Mouse (Mus musculus) cerebellum, adult 18-20 months (tissue): ENCODE results near the gene Dlst.

Source experiments
- DNase-seq, 2 experiments: peaks; one replicate each; pipeline ENCODE4 v3.0.0; 2021

The Dlst gene

DNA sequence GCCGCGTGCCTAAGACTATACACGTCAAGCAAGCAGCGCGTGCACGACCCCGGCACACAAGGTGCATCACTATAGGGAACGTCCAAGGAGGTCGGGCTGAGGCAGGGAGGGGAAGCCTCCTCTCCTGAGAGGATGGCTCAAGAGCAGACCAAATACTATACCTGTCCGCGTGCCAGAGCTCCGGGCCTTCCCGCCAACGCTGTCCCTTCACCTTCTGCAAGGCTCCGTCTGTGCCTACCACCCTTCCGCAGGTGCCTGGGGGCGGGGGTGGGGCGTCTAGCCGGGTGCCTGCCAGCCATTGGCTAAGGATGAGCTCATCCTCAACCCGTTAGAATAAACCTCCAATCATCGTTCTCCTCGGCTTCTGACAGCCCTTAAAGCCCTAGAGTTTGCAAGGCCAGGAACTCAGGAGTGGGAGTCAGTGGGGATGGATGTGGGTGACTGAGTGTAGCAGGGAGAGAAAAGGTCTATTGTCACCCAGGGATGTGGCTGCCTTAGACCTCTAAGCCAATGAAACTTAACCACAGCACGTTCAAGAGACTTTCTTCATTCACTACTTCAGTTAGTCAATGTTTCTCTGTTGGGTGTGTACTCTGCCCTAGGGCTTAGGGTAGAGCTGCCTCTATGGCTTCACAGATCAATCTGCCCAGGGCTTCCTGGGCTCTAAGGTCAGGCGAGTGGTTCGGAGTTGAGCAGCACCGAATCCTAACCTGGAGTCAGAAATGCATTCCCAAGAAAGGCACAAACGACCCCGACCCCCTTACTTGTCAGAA lies 40.6 kb downstream of the Dlst start, which contains the start of gene Rps6kl1:
Gene Rps6kl1, minus strand, starts transcription at position 263 of the 773 bp plus-strand sequence.
- DNase-seq = peak; percentile 88 to 92

DNA sequence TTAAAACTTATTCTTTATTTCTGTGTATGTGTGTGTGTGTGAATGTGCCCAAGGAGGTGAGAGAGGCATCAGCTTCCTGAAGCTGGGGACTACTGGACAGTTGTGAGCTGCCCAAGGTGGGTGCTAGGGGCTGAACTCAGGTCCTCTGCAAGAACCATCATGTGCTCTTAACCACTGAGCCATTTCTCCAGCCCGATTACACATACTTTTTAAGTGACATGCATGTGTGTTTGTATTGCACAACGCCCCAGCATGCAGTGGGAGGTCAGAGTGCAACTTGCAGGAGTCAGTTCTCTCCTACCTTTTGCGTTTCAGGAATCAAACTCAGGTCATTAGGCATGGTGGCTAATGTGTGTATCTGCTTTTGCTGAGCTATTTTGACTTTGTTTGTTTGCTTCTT lies 42.4 kb downstream of the Dlst start:
- DNase-seq = no peak

DNA sequence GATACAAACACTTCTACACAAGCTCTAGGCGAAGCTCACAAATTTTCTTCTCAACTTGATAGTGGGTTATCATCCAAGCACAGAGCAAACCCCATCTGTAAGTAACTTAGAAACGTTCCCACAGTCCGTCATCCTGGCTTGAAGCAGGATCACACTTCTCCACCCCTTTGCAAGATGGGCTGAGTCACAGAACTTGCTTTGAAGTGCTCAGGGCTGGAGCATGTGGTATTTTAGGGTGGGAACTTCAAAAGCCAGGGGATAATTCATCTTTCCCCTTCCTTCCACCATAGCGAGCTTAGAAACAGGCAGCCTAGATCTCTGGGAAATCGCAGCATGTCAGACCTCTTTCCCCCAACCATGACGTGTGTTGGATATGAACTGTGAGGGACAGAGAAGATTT lies 45.7 kb downstream of the Dlst start:
- DNase-seq = no peak

DNA sequence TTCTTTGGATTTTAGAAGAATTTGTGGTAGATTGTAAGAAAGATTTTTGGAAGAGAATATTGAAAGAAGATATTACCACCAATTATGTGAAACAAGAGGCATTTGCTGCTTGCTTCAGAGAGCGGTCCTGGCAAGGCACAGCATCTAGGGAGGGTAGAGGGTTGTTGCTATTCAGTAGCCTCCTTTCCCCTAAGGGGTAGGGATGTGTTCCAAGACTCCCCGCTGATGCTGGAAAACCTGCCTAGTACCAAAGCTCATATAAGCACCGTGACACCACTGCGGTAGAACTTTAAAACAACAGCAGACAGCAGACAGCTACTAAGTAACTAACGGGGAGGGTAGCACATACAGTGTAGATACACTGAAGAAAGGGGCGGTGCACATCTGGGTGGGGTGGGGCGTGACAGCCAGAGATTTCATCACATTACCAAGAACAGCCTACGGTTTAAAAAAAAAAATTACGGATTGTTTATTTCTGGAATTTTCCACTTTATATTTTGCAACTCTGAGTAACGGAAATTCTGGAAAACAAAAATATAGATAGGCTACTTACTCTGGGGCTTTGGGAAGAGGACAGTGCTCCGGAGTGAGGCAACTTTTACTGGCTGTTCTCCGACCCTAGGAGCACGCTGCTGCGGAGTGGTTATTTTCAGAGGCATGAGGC lies 47.3 kb downstream of the Dlst start:
- no peak for DNase-seq

DNA sequence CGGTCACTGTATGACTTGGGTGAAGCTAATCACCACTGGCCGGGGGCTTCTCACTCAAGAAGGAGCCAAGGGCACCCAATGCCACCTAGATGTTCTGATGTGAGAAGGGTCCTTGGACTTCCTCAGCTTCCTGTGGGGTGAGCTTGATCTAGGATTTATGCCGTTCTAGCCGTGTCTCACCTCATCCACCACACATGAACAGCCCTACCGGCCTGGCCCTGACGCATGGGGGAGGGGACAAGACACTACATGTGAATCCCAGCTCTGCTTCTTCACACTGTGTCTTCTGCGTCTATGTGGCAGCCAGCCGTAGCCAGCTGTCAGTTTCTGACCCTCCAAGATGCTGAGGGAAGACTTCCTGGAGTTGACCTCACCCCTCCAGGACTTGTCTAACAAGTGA lies 48.2 kb downstream of the Dlst start:
- DNase-seq = no peak

DNA sequence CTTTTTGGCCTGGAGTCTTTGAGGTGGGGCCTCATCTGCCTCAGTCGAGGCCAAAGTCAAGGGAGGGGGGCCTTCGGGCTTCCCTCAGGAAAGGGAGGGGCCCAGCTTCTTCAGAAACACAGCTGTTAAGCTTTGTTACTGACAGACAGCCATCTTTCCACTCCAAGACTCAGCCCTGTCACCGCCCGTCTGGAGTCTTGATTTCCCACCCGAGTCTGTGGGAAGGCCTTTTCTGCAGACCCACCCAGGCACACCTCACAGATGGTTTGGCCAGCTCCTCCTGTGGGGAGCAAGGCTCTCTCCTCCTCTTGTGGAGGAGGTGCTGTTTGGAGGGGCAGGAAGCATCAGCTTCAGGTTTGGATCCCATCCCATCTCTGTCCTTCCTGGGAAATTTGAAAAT lies 49.0 kb downstream of the Dlst start:
- DNase-seq = no peak

DNA sequence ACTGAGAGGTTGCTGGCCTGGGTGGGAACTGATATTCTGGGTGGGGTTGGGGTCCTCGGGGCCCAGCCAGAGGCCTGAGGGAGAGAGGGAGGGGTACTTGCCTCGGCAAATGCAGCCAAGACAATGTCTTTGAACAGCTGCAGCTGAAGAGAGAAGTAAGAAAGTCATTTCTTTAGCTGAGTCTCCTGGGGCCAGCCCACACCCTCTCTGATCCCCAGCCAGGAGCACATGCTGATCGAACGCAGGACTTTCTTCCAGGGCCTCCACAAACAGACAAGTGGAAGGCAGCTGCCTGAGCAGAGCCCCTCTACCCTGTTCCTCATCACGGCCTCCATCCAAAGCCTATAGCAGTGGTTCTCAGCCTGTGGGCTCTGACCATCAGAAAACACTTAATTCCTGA lies 54.4 kb downstream of the Dlst start:
- DNase-seq = no peak

DNA sequence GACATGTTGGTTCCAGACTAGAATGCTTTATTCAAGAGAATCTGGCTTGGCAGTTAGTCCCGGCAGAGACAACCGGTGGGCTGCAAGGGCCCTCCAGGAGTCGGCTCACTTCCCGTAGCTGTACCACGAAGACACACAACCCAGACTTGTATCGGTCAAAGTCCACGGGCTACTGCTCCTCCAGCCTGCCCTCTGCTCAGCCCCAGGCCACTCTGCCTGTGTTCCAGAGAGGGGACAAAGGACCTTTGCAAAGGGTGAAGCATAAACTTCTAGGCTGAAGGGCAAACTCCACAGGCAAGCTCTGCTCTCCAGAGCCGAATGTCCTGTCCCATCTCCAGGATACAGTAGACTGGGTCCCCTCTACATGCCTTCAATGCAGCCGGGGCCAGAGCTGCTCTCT lies 56.0 kb downstream of the Dlst start:
- DNase-seq = no peak

DNA sequence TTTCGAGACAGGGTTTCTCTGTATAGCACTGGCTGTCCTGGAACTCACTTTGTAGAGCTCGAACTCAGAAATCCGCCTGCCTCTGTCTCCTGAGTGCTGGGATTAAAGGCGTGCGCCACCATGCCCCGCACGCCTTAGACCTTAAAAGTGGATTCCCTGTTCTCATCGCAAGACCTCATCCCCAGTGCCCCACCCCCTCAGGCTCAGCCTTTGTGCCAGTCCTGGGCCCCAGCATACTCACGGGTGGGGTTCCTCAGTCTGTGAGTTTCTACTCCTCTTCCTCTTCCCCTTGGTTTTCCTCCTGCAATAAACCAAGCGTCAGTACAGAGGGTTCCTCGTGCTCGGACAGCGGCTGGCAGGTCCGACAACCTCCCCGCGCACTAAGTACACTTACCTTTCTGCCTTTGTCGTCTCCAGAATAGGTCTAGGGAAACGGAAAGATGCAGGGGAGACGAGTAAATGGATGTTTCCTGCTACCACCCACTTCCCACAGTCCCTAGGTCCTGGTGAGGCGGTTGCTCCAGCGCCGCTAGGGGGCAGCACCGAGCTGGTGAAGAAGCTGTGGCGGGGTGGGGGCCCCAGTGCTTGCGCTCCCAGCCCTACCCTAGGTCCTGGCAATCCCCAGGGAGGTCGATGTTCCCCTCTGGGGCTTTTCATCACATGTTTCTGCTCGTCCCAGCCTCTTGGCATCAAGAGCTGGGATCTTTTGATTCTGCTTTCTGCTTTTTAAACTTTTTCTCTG lies 58.7 kb downstream of the Dlst start:
- DNase-seq = peak; percentile 88 to 91

DNA sequence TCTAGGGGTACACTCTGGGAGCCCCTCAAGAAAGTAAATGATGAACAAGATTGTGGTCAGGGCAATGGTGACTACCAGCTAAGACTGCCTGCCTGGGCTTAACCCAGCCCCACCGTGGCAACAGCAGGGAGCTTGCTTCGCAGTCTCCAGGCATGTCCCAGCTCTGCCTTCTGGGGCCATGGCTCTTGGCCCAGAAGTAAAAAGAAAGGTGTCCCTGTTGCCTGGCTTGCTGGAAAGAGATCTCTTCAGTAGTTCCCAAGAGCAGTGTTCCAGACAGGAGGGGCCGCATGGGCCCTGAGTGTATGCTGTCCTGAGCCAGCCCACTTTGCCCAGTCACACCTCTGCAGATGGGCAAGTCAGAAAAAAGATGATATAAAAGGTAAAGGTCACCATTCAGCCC lies 59.2 kb downstream of the Dlst start:
- DNase-seq = peak in 1 of 2 experiments; percentile 30

DNA sequence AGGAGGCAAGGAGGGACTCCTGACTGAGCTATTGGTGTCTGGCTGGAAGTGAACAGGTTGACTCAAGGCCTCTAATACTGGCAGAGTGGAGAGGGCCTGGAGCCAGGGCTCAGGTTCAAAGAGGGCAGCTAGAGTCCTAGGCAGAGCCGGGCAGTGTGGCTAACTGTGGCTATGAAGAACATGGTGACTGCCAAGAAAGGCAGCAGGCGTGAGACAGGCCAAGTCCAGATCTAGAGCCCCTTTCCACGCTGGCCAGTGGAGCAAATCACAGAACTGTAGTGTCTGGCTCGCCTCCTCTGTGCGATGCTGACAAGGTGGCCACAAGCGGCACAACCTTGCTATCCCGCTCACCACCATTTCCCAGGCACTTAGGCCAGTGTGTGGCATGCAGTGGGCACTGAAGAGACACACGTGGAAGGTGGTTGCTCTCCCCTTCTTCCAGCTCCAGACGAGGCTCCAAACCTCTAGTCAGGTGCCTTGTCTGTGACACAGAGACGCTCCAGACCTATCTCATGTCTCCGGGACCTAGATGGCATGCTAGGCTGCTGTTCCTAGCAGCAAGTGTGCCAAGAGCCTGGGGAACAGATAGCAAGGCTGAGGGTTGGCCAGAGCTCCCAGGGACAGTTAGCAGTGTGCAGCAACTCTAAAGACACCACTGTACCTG lies 59.8 kb downstream of the Dlst start:
- peak; percentile 39 to 58 for DNase-seq

DNA sequence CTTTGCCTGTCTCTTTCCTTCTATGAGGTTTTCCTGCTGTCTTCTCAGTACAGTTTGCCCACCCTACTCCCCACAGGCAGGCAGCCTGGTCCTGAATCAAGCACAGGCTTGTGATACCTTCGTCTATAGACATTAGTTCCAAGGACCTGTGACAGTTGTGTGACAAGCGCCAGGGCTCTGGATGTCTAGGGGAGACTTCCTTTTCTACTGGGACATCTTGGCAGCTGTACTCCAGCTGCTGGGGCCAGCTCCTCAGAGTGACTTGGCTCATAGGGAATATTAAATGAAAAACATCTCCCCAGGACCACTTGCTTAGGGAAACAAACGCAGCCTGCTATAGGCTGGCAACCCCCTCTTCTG lies 60.3 kb downstream of the Dlst start:
- DNase-seq = no peak

DNA sequence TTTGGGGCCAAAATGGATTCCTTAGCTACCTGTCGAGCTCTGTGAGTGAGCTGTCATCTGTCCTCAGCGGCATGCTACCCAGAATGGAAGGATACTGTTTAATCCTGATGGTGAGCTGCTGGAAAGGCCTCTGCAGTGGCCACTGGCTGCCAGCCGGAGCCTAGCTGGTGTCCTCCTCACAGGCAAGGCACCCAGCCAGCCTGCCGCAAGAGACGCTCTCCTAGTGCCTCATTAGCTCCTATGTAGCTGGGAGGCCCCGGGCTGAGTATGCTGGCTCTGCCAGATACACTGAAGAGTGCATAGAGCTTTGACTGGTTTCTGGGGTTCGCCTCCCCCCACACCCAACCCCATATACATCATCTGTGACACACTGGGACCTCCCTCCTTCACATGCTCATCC lies 63.4 kb downstream of the Dlst start:
- no peak for DNase-seq

DNA sequence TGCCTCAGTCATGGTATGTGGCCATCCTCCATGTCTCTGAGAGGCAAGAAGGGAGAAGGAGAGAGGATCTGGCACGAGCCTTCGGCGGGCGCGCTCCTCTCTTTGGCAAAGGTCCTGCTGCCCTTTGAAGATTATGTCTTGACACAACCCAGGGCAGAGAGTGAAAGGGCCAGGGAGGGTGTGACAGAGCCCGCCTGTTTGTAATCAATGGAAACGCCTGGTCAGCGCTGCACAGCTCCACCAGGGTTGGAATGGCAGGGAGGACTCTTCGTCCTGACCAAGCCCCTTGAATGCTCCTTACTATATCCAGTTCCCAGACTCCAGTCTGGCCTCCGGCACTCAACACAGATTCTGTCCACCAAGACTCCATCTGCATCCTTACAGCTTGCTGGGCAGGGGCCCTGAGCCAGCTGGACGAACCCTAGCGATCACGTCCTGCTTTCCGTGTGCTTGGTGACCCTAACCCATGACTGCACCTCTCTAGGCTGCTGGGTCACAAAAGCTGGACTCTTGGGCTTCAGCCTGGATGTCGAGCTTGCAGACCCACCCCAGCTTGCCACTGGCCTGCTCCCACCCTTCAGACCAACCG lies 64.5 kb downstream of the Dlst start:
- DNase-seq = no peak

DNA sequence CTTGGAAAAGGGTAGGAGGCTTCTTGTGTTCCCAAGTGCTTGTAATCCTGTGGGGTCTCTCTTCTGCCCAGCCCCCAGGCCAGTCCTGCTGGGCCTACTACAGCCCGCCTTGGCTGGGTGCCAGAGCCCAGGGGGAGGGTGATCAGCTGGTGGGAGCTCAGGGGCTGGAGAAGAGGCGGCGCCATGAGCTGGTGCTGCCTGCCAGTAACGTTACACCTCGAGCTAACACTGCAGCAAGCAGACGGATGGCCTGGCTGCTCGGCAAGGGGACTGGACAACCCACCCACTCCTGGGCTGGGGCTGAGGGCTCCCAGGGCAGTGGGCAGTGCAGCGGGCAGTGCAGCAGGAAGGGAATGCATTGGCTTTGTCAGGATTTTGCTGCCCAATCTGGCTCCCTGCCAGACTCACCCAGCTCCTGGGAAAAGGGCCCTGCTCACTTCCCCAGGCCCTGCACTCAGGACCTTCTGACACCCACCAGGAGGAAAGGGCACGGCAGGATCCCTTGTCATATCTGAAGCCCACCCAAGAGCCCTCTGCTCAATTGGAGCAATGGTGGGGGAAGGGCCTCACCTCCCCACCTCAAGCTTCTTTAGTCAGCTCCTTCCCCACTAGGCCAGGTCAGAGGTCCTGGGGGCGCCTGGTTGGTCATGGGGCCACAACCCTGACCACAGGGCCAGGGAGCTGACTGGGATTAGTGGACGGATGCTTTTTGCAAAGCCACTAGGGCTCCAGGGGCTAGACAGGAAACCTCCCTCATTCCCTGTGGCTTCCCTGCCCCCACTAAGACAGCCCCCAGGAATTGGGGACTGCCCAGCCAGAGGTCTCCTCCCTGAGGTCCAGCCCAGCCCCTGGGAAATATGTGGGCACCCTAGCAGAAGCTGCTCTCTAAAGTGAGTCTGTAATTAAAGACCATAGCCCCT lies 65.6 kb downstream of the Dlst start:
- no peak for DNase-seq

DNA sequence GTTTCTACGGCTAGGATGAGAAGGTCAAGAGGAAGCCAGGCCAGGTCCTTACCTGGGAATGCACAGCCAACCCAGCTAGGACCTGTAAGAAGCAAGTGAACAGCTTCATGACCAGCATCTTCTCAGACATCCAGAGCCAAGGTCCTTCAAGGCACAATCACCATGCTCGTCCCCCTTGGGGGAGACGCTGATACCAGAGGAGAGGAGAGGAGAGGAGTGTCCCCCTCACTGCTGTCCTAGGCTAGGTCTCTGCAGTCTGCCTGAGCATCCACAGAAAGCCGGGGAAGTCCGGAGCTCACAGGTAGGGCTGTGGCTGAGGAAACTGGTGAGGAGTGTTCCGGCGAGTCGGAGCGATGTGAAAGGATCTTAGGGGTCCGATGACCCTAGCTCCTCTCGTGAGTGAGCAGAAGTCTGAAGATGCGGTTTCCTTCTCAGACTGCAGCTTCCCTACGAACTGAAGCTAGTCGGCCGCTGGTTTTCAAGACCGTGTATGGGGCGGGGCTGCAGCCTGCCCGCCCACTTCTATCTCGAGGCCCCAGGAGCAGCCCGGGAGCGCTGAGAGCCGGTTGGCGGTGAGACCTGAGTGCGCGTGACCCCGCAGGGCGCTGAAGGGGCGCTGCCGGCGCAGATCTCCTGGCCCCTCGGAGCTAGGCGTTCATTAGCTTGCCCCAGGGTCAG lies 66.4 kb downstream of the Dlst start:
- peak in 1 of 2 experiments; percentile 24 for DNase-seq

DNA sequence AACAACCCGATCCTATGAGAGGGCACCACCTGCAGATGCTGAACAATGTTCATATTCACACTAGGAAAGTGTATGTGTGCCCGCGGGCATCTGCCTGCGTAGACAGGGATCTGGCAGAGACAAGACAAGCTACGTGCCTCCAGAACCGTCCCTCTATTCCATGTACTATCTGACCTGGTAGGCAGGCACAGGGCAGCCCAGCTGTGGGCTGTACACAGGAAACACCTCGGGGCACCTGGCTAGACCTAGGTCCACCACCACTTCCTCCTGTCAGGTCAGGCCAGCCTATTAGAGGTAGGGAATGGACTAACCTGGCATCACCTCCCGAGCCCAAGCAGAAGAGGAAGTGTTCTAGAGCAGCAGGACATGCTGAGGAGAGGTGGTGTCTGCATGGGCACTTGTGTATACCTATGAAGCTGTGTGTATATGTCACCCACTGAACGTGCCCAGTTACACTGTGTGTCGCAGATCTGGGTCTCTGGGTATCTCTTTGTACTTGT lies 67.2 kb downstream of the Dlst start, which contains the start of gene Pgf:
Gene Pgf, minus strand, starts transcription at position 51 of the 500 bp plus-strand sequence.
- DNase-seq = no peak

DNA sequence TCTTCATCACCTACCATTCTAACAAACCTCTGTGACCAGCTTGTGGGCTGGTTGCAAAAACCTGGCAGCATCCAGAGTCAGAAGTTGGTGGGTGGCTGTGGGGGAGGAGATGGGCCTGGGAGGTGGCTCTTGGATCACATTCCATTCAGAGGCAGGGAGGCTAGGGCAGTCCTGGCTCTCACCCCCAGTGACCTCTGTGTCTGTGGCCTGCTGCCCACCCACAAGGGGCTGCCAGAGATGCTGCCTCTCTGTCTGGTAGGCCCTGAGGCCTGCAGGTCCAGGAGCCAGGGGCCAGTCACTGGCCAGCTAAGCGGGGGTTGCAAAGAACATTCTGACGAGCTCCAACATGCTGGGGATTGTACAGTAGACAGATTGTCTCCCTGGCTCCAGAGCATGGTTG lies 67.7 kb downstream of the Dlst start:
- DNase-seq = no peak

DNA sequence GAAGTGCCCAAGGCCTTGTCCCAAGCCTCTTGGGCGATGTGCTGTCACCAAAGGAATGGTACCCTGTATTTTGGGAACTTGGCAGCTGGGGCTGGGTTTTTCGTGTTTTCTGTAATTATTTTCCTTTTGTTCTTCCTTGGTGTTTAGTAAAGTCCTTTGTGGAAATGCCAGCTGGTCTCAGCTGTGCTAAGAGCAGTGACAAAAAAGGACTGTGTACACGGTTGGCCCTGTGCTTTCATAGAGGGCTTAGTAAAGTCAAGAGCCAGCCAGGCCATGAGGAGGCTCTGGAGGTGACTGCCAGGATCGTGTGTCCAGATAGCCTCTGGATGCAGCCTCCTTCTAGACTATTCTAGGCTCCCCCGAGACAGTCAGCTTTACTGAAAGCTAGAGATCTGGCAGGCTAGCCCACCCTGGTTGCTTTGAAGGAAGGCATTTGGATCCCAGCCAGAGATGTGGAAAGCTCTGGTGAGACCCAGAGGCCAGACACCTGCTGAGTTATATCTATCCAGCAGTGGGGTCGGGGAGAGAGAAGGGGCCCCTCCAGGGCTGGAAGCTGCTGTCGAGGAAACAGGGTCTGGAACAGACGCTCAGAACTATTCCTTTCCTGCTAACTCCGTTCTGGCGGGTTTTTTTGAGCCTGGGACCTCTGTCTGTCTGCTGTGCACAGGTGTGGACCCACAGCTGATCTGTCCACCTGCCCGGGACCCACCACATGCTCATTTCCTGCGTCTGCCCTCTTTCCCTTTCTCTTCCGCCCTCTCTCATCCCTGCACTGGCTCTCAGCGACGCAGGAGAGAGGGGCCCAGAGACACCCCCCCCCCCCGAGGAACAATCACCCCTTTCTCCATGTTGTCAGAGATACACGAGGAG lies 71.1 kb downstream of the Dlst start:
- no peak for DNase-seq

DNA sequence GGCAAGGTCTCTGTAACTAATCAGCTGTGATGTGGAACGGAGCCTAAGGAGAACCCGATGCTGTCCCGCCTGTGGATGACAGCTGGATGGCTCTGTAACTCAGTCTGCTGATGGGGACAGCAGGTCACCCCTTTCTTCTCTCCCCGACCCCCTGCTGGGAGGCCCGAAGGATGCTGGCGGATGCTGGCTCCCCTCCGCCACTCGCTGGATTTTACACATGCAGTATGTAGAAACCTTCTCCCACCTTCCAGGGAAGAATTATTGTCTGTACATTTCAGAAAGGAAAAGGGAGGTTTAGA lies 71.7 kb downstream of the Dlst start:
- no peak for DNase-seq
